Mouse (Mus musculus) heart, adult 2 months (tissue): Measurements from ENCODE around the gene Shd. TPM values are rescaled to one million over a fixed set of nuclear protein-coding genes. Genes with fewer than 3 reads are reported as not detected.
"Not testable (repeated sequence)": the region's sequence is repeated elsewhere in the genome, so short reads cannot be mapped to it uniquely, and the experiment has no call there.

Experiments used
- DNase-seq, 2 experiments: peaks; one replicate each; pipeline ENCODE4 v3.0.0; 2021
- H3K27ac ChIP-seq: fragments of 200-600 bp; 2 replicates; pipeline ENCODE4 v1.8.1; 2022
- H3K27me3 ChIP-seq: fragments of 200-500 bp; 2 replicates; pipeline ENCODE4 v1.6.1; 2012; ENCODE audit warnings: mild to moderate bottlenecking, low read length, inconsistent platforms, mixed read lengths; ENCODE audit not compliant: control insufficient read depth, insufficient read depth
- H3K36me3 ChIP-seq: fragments of 200-500 bp; 2 replicates; pipeline ENCODE4 v1.6.1; 2012; ENCODE audit warnings: low read length, inconsistent platforms; ENCODE audit not compliant: control insufficient read depth, insufficient read depth
- H3K4me1 ChIP-seq: fragments of 200-500 bp; 2 replicates; pipeline ENCODE4 v1.6.1; 2011; ENCODE audit warnings: low read length; ENCODE audit not compliant: control insufficient read depth, insufficient read depth
- H3K4me3 ChIP-seq: fragments of 200-600 bp; 2 replicates; pipeline ENCODE4 v1.8.1; 2022
- H3K79me2 ChIP-seq: fragments of 200-500 bp; replicated peaks from 2 replicates; pipeline ENCODE4 v1.6.1; 2012; ENCODE audit warnings: mild to moderate bottlenecking, inconsistent platforms, low read length, moderate library complexity, mixed read lengths; ENCODE audit not compliant: control insufficient read depth, insufficient read depth
- H3K9ac ChIP-seq: fragments of 200-500 bp; 2 replicates; pipeline ENCODE4 v1.6.1; 2012; ENCODE audit warnings: low read depth, mild to moderate bottlenecking, control low read depth, inconsistent platforms, low read length, mixed read lengths
- CTCF ChIP-seq: fragments of 200-600 bp; IDR thresholded peaks from 2 replicates; pipeline ENCODE4 v1.8.1; 2022; ENCODE audit warnings: antibody characterized with exemption, mild to moderate bottlenecking, moderate library complexity
- EP300 ChIP-seq: fragments of 200-500 bp; IDR thresholded peaks from 2 replicates; pipeline ENCODE4 v1.6.1; 2011; ENCODE audit warnings: low read depth, low read length, control low read depth; ENCODE audit not compliant: insufficient read depth
- POLR2A ChIP-seq: fragments of 200-500 bp; IDR thresholded peaks from 2 replicates; pipeline ENCODE4 v1.6.1; 2011; ENCODE audit warnings: mild to moderate bottlenecking, low read depth, low read length, control low read depth; ENCODE audit not compliant: insufficient read depth
- WGBS: fragments of 180-500 bp; shearing (Covaris S2); methylation state at CpG from one replicate; pipeline ENCODE4 v1.1.7; 2018; 5-methylcytosine and 5-hydroxymethylcytosine counted together
- intact Hi-C: fragments of 180-260 bp; cut with DNase I; formaldehyde crosslinking; loops from one replicate; pipeline ENCODE4 v1.15.1; 2025
- long read RNA-seq: library from polyadenylated mRNA; stranded (forward); transcript quantifications from one replicate; pipeline ENCODE4 v2.0.0, GENCODE M21; 2021
- polyA plus RNA-seq: library from polyadenylated mRNA; depleted of rRNA; stranded (reverse); fragments of >200 nt; gene quantifications from 2 replicates; pipeline ENCODE4 v1.2.3, GENCODE M21; 2012; rRNA removed
- total RNA-seq, 2 experiments: library from RNA; stranded (reverse); gene quantifications; 2 replicates each; pipeline ENCODE4 v1.2.3; 2021

The Shd gene
- total RNA-seq, result under 1 TPM; 0.63 to 0.64 TPM
- 1.9 TPM in 2 replicates for polyA plus RNA-seq
- long read RNA-seq, partial matches to known transcripts, result 0 of 1 reads
- long read RNA-seq, other reads (novel, unspliced or antisense), result 0 of 1 reads

- Histone ChIP-seq H3K27ac (no peak within 1 kb of the TSS), H3K4me3 (peak within 1 kb of the TSS; percentile 58), H3K27me3 (peaks cover 2% of the 10 kb centered on the region; the same call in 1 of the 2 replicates), H3K4me1 (peaks cover 2% of the 10 kb centered on the region), H3K9ac (peak within 1 kb of the TSS; percentile 59), H3K79me2 (no peaks in the 10 kb centered on the region), H3K36me3 (no peaks in the 10 kb centered on the region)
- DNase-seq, result no peak
- intact Hi-C loops, result no loop called here
- 10% methylated on average over 55 of the region's 55 CpGs for WGBS
- no peak for TF ChIP-seq CTCF
- TF ChIP-seq POLR2A, result no peak
- no peak for TF ChIP-seq EP300
These were observed at the start of gene Shd for GRCm38 (mm10) chr17:55969966-55970891. TSS of gene Shd (plus strand) at chr17:55970467.

DNA sequence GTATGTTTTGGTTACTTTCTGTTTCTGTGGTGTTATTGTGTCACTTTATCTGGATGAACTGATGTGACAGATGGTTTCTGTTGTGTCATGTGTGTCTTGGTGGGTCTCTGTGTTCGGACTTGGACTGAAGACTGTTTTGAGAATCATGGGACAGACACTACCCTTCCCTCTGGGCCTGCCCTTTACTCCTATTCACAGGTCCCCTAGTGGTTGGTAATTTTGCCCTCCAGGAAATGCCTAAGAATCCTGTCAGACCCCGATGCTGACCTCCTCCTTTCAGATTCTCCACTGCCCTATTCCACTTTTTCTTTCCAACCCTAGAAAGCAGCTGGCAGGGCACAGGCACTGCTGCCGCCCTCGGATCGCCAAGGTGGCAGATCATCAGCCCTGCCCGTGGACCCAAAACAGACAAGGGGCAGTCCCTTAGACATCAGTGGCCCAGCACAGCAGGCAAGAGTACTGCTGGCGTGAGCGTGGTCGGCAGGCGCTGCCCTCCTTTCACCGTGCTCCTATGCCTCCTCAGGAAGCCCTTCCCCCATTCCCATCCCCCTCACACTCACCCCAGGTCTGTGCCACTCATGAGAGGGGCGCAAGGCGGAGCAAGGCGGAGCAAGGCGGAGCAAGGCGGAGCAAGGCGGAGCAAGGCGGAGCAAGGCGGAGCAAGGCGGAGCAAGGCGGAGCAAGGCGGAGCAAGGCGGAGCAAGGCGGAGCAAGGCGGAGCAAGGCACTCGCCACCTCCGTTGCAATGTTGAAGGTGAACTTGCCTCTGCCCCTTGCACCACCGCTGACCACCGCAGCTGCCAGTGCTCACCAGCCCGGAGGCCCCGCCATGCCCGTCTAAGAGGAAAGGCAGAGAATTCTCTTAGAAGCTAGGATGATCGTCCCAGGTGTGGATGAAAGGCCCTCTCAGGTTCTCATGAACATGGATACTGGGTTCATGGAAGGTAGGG, 38.4 kb upstream of the Shd start:
- H3K4me1 ChIP-seq, result peaks cover 1% of the 10 kb centered on the region
- DNase-seq, result peak; percentile 49 to 52
- no peaks in the 10 kb centered on the region for H3K27me3 ChIP-seq
- intact Hi-C loops, result no loop called here
- H3K27ac ChIP-seq, result peak overlapping the region; percentile 48; the same call in 1 of the 2 replicates
- peak overlapping the region; percentile 72 for H3K9ac ChIP-seq
- 1% methylated on average over 33 of the region's 33 CpGs for WGBS
- no peaks in the 10 kb centered on the region for H3K36me3 ChIP-seq
- H3K79me2 ChIP-seq, result no peaks in the 10 kb centered on the region
- peak overlapping the region; percentile 55 for H3K4me3 ChIP-seq
- TF ChIP-seq POLR2A (0 out of 2 replicates have a peak, but pooled peaks have one; percentile 35), EP300 (no peak), CTCF (peak; percentile 26; the same call in 1 of the 2 replicates)

DNA sequence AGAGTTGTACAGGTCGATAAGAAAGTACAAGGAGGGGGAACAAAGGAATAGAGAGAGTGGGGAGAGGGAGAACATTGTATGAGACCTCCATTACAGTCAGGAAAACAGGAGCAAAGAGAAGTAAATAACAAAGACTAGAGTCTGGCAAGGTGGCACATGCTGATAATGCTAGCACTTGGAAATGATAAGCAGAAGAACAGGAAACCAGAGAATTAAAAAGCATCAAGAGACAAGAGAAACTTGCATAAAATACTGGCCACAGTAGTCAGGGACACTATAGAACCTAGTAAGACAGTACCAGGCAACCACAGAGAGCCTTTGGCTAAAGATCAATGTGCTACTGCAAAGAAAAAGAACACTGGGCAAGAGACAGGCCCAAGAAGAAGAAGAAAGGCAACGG, 37.6 kb upstream of the Shd start:
- TF ChIP-seq CTCF (no peak), EP300 (no peak), POLR2A (no peak)
- Histone ChIP-seq H3K4me1 (peaks cover 1% of the 10 kb centered on the region), H3K4me3 (no peak overlapping the region; the same call in 1 of the 2 replicates), H3K27me3 (no peaks in the 10 kb centered on the region), H3K36me3 (no peaks in the 10 kb centered on the region), H3K9ac (no peak overlapping the region), H3K27ac (no peak overlapping the region), H3K79me2 (no peaks in the 10 kb centered on the region)
- intact Hi-C loops, result no loop called here
- WGBS, result 51% methylated on average over 2 of the region's 2 CpGs
- DNase-seq, result no peak

- Histone ChIP-seq H3K4me1 (peaks cover 1% of the 10 kb centered on the region), H3K36me3 (no peaks in the 10 kb centered on the region), H3K9ac (no peak overlapping the region), H3K79me2 (no peaks in the 10 kb centered on the region), H3K4me3 (no peak overlapping the region), H3K27ac (no peak overlapping the region), H3K27me3 (no peaks in the 10 kb centered on the region)
- no peak for DNase-seq
- 93% methylated on average over 15 of the region's 15 CpGs for WGBS
- intact Hi-C loops, result no loop called here
- no peak for TF ChIP-seq EP300
- no peak for TF ChIP-seq POLR2A
- TF ChIP-seq CTCF, result no peak
These were observed 37.1 kb upstream of the Shd start for GRCm38 (mm10) chr17:55933191-55933590.

DNA sequence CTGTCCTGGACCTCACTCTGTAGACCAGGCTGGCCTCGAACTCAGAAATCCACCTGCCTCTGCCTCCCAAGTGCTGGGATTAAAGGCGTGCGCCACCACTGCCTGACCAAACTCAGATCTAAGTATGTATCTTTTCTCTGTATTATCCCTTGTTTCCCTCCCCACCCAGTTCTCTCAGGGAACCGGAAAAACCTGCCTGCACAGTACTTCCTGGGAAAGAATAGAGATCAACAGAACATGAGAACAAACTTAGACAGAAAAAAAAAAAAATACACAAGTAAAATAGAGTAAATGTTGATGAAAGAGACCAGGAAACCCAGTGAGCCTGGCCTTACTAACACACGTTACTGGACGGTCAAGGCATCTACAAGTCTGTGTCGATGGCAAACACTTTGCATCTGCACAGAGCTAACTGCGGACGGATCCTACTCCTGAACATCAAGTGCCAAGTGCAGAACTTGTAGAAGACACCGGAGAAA, 25.8 kb upstream of the Shd start:
- H3K4me3 ChIP-seq, result peak overlapping the region; percentile 64
- H3K36me3 ChIP-seq, H3K4me1 ChIP-seq, DNase-seq, H3K79me2 ChIP-seq, H3K27me3 ChIP-seq: not testable (repeated sequence)
- H3K9ac ChIP-seq, result peak overlapping the region; percentile 69
- intact Hi-C loops, result loop anchor here (2.0 kb wide), 1 partner anchor 14 kb away; the partner anchor contains the start of gene Yju2
- WGBS, result 19% methylated on average over 10 of the region's 10 CpGs
- H3K27ac ChIP-seq, result peak overlapping the region; percentile 94
